Mouse (Mus musculus) heart, postnatal 36 days (tissue): Measurements from ENCODE around the gene Polr3a. TPM values are rescaled to one million over a fixed set of nuclear protein-coding genes. Genes with fewer than 3 reads are reported as not detected.
A peak's percentile ranks its signal among the peaks of the same experiment; 100 is the strongest.
"Not testable (repeated sequence)": the region's sequence is repeated elsewhere in the genome, so short reads cannot be mapped to it uniquely, and the experiment has no call there.

Source experiments
- DNase-seq, 2 experiments: peaks; one replicate each; pipeline ENCODE4 v3.0.0; 2021 to 2022
- intact Hi-C: fragments of 180-260 bp; cut with DNase I; formaldehyde crosslinking; loops from one replicate; pipeline ENCODE4 v1.15.1; 2025
- total RNA-seq, 2 experiments: library from RNA; stranded (reverse); gene quantifications; 2 replicates each; pipeline ENCODE4 v1.2.3; 2021

Polr3a gene
- total RNA-seq, 2 experiments from 2014 or later, result 10.6 to 11.5 TPM

DNA sequence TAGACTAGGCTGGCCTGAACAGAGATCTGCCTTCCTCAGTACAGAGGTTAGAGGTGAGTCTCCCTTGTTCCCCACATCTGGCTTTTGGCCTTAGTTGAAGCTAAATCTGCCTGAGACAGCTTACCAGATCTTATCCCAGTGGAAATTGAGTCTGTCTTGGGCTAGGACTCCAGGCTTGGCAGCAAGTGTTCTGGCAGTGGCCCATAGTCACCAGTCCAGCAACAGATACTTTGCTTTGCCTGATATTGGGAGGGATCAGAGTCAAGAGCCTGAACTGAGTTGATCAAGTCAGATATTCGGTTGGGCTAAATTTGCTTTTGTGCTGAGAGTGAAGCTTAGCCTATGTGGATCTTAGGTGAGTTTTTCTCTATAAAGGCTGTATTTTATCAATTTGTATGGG is 9.6 kb upstream of the Polr3a start:
- intact Hi-C loops, result no loop called here

DNA sequence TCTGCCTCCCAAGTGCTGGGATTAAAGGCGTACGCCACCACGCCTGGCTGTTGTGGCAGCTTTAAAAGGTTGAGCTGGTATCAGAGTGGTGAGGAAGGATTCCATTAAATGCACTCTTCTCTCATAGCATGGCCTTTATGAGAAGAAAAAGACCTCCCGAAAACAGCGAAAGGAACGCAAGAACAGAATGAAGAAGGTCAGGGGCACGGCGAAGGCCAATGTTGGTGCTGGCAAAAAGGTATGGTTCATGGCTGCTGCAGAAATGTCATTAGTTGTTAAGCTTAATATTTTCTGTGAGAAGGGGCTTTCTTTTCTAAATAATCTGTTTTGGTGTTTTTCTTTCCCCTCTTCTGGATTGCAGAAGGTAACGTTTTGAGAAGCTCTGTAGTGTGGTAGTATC is 6.4 kb upstream of the Polr3a start:
- DNase-seq, result no peak
- intact Hi-C loops, result no loop called here

More for the DNA sequence above, 9.6 kb upstream of the Polr3a start:
- peak in 1 of 2 experiments; percentile 20 for DNase-seq

DNA sequence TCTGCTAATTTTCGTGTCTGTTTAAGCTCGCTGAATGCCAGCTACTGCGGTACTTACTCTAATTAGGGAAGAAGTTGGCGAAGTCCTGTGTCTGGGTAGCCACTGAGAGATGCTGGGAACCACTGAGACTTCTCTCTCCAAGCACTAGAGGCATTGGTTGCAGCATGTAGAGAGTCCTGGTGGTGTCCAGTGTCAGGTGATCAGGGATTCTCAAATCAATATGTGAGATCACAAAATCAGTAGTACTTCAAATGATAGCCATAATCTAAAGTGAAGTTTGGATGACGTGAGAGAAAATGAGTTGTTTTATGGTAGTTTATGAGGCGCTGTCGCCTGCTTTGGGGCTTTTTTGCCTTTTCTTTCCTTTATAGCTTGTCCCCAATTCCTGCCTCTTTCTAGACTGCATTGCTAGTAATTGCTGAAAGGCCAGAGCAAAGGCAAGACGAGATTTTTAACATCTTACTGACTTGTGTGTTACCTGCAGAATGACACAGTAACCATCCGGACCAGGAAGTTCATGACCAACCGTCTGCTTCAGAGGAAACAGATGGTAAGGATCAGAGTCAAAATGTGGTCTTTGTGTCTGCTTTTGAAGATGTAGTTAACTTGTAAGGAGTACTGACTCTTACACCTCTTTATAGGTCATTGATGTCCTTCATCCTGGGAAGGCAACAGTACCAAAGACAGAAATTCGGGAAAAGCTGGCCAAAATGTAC is 4.6 kb upstream of the Polr3a start:
- intact Hi-C loops, result no loop called here
- DNase-seq, result no peak

DNA sequence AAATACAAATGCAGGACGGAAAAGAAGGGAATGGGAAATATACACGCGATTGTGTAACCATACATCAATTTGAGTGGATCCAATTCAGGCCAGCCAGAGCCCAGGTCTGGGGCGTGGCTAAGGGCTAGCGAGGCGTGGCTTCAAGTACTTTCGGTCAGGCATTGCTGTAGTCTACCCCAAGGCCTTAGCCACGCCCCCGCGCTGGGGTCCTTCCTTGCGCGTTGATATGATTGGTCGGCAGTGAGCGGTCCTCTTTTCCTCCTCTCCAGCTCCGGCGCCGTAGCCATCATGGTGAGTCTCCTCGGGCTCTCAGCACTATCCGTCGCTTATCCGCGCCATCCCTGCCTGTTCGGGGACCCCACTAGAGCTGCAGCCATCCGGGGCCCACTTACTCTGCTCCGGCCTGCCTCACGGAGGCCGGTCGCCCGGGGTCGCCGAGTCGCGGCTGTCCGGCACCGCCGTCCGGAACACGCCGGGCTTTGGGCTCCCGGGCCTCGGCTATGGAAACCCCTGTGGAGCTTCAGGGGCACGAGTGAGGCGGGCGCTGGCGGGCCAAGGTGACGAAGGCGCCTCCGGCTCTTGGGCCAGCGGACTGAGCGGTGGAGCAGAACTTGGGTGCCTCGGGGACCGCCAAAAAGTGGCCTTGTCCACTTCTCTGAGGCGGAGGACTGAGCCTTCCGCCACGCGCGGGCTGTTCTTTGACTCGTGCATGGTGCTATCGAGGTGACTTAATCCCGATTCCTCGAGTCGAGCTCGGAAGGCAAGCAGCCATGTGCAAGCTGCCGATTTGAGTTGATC is 3.8 kb upstream of the Polr3a start:
- intact Hi-C loops, result no loop called here
- peak; percentile 96 for DNase-seq

DNA sequence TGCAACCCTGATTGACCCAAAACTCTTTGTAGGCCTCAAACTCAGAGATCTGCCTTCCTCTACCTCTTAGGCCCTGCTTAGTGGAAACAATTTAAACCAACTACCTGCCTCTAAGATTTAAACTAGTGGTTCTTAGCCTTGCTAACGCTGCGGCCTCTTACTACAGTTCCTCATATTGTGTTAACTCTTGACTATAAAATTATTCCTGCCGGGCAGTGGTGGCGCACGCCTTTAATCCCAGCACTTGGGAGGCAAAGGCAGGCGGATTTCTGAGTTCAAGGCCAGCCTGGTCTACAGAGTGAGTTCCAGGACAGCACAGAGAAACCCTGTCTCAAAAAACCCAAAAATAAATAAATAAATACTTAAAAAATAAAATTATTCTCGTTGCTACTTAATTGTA is 2.9 kb upstream of the Polr3a start:
- intact Hi-C loops, DNase-seq: not testable (repeated sequence)

DNA sequence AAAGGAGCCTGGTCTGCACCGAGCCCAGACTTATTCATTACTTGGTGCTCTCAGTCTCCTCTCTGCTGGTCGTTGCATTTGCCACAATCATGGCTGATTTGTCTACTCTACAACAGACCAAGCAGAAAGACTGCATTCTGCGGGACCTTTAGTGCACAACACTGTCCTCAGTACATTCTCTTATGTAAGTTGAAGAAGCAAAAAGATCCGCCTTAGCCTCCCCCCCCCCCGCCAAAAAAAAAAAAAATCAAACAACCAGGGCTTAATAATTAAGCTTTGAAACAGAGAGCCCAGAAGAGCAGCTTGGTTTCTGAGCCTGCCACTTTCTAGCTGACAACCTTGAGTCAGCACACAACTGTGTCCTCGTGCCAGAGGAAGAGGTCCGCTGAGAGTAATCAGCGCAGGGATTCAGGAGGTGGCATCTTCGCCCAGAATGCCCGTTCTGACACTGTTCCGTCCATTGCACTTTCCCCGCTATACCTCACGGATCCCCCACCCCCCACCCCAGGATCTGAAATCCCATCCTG is 554 bp downstream of the Polr3a start:
- no peak for DNase-seq
- intact Hi-C loops, result no loop called here

DNA sequence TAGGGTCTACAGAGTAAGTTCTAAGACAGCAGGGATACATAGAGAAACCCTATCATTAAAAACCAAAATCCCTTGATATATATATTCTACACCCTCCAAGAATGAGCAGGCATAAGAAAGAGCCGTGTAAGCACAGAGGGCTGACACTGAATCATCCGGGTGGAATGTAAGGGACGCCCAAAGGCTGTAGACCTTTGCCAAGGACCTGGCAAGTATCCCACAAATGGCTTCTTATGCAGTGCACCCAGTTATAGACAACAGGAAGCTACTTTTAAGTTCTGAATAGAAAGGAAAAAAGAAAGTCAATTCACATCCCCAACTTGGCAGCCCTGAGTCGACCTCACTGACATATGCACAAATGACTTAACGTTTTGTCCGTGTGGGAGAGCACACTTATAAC is 18.1 kb downstream of the Polr3a start:
- DNase-seq, result no peak
- intact Hi-C loops, result no loop called here

DNA sequence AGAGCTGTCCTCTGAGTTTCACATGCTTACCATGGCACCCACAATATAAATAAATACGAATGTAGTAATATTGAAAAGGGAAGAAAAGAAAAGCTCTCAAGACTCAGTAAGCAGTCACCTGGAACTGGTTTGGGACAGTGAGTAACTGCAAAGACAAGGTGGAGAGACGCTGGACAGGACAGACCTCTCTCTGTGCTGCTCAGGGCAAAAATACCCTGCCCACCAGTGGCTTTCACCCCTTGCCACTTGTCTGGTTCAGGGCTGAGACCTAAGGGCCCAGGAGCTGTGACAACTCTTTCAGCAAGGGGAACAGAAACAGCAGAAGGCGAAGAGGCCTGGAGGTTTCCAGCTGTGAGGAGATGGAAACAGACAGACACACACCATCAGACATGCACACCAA is 28.7 kb downstream of the Polr3a start:
- intact Hi-C loops, result no loop called here

DNA sequence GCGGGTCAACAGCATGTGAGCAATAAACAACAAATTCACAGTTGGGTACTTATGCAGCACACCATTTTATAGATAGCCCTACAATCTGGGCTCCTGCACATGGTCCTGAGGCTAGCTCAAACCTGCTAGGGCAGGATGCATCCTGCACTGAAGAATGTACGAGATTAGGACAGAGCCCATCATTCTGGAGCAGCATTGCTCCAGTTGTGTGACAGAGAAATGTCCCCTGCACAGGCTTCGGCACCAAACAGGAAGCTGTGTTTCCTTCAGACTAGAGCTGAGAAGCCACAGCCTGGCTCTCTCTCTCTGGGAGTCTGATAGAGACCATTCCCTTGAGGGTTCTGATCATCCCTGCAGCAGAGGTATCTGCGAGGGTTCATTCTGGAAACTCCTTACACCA is 43.3 kb downstream of the Polr3a start:
- not testable (repeated sequence) for DNase-seq
- intact Hi-C loops, result loop anchor here (5.0 kb wide), 1 partner anchor 56 kb away; no protein-coding TSS in a partner anchor

More for the DNA sequence above, 28.7 kb downstream of the Polr3a start:
- DNase-seq, result no peak

Other genes with a start within 250 kb of the Polr3a start
- gene Dlg5, start 241.1 kb downstream of the Polr3a start, total RNA-seq, result 1 to 10 TPM; 7.9 to 9.2 TPM
- gene E330034G19Rik, start 193.8 kb downstream of the Polr3a start, total RNA-seq, result not detected
- gene Rps24, start 67 bp upstream of the Polr3a start, total RNA-seq, result 100 to 1,000 TPM; 850 to 903 TPM